Mouse (Mus musculus) CH12.LX (cell line): ENCODE measurements around the gene Olfr1355.

Source experiments
- CTCF ChIP-seq, 2 experiments: IDR thresholded peaks in 1 of 2; conservative IDR thresholded peaks in 1 of 2; 2 replicates each; pipeline ENCODE4 v1.5.1; 2011 to 2012; ENCODE audit warnings: low read depth in 2 of 2, low read length in 2 of 2, improper control_type of control experiment in 1 of 2, inconsistent platforms in 1 of 2, mild to moderate bottlenecking in 1 of 2, moderate library complexity in 1 of 2
- E2F4 ChIP-seq: IDR thresholded peaks from 2 replicates; pipeline ENCODE4 v1.6.1; 2011; ENCODE audit warnings: low read depth, low read length, improper control_type of control experiment; ENCODE audit not compliant: insufficient replicate concordance
- EP300 ChIP-seq: IDR thresholded peaks from 2 replicates; pipeline ENCODE4 v1.6.1; 2011; ENCODE audit warnings: low read length, improper control_type of control experiment
- MYC ChIP-seq: IDR thresholded peaks from 2 replicates; pipeline ENCODE4 v1.6.1; 2011; ENCODE audit warnings: low read depth, mild to moderate bottlenecking, improper control_type of control experiment, low read length
- POLR2A ChIP-seq: IDR thresholded peaks from 2 replicates; pipeline ENCODE4 v1.6.1; 2011; ENCODE audit warnings: low read depth, mild to moderate bottlenecking, improper control_type of control experiment, low read length
- RAD21 ChIP-seq: IDR thresholded peaks from 2 replicates; pipeline ENCODE4 v1.6.1; 2011; ENCODE audit warnings: low read depth, mild to moderate bottlenecking, low read length, improper control_type of control experiment, moderate library complexity
- SIN3A ChIP-seq: IDR thresholded peaks from 2 replicates; pipeline ENCODE4 v1.6.1; 2012; ENCODE audit warnings: low read length, improper control_type of control experiment, inconsistent platforms
- ZC3H11A ChIP-seq: IDR thresholded peaks from 2 replicates; pipeline ENCODE4 v1.6.1; 2012; ENCODE audit warnings: low read depth, mild to moderate bottlenecking, inconsistent platforms, low read length, improper control_type of control experiment

DNA sequence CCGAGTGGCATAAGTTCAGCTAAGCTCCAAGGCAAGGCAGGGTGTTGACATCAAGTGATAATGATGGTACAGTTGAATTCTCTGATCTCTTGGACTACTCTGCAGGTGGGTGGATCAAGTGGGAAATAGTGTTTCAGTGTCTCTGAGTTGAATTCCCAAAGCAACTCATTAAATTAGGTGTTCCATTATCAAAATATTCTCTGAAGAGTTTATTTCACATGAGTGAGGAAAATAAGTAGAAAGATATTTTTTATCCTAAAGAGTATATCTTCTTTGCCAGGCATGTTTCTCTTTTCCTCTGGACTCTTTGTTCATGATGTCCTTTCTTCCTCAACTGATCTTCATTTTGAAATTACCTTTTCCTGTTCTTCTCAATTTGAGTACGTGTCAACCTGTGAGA is 23.3 kb upstream of the Olfr1355 start, which contains the start of gene Olfr1356:
- no peak for TF ChIP-seq RAD21
- TF ChIP-seq CTCF (conservative IDR thresholded peaks at IDR 0.05 in 1 of 2, IDR thresholded peaks at IDR 0.05 in 1 of 2; ENCODE audit: low read depth in 2 of 2, low read length in 2 of 2) = no peak
- no peak for TF ChIP-seq SIN3A
- no peak for TF ChIP-seq E2F4
- TF ChIP-seq POLR2A = no peak
- no peak for TF ChIP-seq MYC
- no peak for TF ChIP-seq ZC3H11A
- no peak for TF ChIP-seq EP300
